Mouse (Mus musculus) embryo, embryonic 11.5 days (tissue): Measurements from ENCODE around the gene Ubc.

ENCODE experiments used
- DNase-seq: peaks from one replicate; pipeline ENCODE4 v3.0.0-alpha.2; 2012; ENCODE audit warnings: low read depth, low spot score

The Ubc gene

DNA sequence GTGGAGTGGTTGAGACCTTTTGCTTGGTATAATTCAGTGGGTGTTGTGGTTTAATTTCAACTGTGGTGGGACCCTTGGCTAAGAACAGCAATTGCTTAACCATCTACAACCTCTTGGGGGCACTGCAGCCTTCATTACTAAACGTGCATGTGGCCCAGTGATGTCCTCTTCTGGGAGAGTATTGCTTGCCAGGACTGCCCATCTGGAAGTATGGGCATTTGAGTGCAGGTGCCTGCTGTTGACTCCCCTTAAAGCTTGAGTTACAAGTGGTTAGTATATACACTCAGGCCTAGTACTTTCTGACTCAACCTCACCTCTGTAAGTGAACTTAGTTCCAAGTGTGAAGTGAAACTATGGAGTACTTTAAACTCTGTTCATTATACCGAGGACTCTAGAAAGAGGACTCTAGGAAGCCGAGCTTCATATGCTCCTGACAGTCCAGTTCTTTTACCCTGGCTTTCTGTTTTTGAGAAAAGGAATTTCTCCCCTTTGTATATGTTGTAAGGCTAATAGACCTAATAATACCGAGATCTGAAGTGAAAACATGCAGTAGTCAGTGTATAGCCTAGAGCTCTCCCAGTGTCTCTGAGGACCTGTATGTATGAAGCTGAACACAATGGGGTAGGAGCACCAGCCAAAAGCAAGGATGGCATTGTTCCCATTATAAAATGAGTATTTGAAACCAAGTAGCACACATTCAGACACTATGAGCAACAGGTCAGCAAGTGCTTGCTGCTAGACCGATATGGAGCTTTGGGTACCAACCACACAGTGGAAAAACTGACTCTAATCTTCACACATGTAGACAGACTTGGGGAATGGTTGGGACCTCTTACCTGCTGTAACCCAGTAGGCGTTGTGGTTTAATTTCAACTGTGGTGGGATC is 7.1 kb downstream of the Ubc start:
- no peak for DNase-seq

DNA sequence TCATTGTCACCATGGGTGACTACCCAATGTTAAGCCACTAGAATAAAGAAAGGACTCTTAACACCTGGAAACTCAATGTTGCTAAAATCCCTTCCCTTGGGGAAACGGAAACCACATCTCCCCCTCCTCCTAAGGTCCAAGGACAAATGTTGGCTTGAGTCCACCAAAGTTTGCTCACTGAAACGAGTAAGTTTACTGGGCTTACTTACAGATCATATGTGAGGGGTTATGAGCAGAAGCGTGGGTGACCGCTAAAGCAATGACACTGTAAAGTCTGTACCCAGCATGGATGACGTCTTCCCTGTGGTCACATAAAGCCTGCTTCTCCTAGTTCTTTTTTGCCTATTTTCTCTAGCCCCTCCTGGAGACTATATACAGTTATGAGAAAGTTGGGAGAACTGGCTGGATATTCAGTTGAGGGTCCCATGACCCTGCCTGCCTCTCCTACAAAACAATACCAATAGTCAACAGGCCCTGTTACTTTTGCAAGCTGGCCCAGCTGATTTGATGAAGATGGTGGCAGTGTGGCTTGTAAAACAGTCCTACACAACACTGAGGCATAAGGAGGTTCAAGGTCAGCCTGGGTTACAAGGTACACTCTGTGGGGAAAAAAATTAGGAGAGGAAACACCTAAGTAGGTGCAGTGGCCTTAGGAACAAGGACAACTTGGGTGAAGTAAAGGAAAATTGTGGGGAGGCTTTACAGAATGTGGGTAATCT is 7.9 kb downstream of the Ubc start:
- no peak for DNase-seq

DNA sequence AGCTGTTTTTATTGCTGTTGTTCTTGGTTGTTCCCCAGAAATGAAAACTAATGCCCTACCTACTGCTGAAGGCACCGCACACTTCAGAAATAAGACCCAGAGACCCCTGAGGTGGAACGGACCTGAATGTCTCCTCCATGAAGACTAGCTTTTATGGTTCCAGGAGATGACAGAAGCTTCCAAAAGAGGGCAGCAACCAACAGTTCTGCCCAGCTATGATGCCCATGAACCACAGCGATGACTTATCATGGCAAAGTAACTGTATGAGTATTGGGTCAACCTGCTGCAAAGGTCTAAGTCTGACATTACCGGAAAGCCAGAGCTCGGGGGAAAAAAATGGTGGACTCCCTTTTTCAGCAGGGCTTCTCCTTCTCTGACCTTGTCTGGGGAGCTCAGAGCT is 11.1 kb downstream of the Ubc start:
- no peak for DNase-seq

GRCm38 (mm10) chr5:125377214-125377613 is 12.8 kb downstream of the Ubc start:
- DNase-seq: no peak

DNA sequence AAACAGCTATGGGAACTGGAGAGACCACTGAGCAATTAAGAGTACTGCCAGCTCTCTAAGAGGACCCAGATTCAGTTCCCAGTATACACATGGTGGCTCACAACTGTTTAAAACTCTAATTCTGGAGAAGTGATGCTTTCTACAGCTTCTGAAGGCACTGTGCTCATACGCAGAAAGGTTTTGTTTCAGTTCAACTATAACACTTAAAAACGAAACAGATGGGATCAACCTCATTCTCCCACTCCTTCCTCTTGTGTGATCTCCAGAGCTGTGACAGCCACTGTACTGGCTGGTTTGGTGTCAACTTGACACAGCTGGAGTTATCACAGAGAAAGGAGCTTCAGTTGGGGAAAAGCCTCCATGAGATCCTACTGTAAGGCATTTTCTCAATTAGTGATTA is 14.1 kb downstream of the Ubc start:
- DNase-seq: no peak

DNA sequence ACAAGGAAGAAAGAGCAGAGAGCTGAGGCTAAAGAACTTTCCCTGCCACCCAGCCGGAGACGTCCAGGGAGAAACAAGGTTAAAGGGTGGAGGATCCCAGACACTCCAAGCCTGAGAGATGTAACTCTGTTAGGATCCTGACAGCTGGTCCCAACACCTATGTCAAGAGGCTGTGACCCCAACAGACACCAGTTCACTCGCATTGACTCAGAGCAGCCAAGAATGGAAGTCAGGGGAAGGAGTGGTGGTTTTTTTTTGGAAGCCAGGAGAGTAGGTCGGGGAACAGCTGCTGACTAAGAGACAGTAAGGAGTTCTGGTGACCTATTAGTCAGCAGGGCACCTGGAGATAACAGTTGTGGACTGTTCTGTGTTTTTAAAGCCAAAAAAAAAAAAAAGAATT is 18.0 kb downstream of the Ubc start:
- no peak for DNase-seq

GRCm38 (mm10) chr5:125370950-125371693 is 18.9 kb downstream of the Ubc start:
- DNase-seq: no peak

DNA sequence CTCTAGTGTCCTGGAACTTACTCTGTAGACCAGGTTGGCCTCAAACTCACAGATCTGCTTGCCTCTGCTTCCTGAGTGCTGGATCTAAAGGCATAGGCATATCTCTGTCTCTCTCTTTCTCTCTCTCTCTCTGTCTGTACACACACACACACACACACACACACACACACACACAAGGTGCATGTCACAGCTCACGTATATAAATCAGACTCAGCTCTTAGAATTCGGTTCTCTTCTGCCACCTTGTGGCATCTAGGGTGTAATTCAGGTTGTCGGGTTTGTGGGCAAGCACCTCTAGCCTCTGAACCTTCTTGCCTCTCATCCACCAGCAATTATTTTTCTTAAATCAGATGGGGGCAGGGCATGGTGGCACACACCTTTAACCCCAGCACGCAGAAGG is 21.4 kb downstream of the Ubc start:
- peak; percentile 56 for DNase-seq

GRCm38 (mm10) chr5:125368156-125368555 is 21.8 kb downstream of the Ubc start:
- DNase-seq: no peak

DNA sequence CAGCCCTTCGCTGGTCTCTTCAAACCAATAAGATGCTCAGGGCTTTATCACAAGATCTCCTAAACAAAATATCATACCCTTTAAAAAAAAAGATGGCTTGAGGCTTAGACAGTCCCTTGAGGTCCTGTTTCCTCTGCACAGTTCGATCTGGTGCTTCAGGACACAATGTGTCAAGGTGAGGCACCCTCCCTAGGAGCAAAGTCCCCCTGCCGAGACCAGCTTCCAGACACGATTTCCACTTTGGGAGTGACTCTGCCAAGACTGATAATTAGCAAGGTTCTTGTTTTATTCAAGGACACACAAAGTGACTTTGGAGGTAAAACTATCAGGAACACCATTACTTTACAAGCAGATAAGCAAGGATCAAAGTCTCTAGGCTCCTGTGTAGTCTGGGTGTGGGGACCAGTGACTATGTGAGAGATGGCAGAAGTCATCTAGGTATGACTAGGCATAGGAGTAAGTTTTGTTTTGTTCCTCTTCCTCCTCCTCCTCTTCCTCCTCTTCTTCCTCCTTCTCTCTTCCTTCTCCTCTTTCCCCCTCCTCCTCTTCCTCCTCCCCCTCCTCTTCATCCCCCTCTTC is 25.1 kb downstream of the Ubc start:
- DNase-seq: no peak

GRCm38 (mm10) chr5:125363894-125364293 is 26.1 kb downstream of the Ubc start:
- no peak for DNase-seq

DNA sequence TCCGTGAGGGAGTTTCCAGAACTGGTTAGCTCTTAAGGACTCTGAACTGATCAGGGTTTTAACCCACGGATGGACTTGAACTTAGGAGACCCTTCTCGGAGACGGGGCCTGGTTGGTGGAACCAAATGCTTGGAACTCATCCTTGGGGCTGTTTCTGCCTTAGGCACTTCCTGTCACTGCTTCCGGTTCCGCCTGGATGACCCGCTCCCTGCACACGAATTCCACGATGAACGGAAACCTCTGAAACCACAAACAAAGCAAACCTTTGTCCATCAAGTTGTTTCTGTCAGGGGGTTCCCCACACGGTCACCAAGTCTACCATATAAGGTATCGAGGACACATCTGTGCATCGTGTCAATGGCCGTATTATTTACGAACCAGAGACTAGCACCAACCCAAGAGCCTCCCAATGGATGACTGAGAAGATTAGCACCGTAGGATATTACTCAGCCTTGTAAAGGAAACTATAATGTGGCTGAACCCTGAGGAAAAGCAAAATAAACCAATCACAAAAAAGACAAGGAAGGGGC is 29.0 kb downstream of the Ubc start:
- no peak for DNase-seq

GRCm38 (mm10) chr5:125360566-125360965 is 29.4 kb downstream of the Ubc start:
- DNase-seq: no peak

- no peak for DNase-seq
These were observed 31.8 kb downstream of the Ubc start for GRCm38 (mm10) chr5:125358270-125358608.

GRCm38 (mm10) chr5:125357543-125358269 is 32.3 kb downstream of the Ubc start:
- no peak for DNase-seq

- no peak for DNase-seq
These were observed 34.4 kb downstream of the Ubc start for GRCm38 (mm10) chr5:125355650-125356049.

DNA sequence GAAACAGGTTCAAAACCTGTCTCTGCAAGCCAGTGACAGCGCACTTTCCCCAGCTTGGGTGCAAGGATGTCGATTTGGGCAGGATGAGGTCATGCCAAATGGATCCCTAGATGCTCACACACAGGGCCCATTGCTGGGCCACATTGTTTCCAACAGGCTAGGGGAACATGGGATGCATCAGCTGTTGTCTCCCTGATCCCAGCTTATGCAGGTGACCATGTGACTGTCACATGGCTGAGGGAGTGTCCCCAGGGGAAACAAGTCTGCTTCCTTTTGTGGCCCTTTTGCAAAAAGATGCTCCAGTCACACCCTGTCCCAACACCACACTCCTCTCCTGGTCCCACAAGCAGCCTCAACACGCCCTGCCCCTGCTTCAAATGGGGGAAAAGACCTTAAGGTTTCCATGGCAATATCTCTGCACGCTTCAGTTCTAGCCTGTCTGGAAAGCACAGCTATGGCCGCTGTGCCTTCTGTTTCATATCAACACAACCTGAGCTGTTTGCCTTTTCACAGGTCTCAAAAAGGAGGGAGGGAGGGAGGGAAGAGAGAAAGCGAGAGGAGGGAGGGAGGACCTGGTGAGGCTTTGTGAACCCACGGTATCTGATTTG is 35.0 kb downstream of the Ubc start:
- DNase-seq: no peak

DNA sequence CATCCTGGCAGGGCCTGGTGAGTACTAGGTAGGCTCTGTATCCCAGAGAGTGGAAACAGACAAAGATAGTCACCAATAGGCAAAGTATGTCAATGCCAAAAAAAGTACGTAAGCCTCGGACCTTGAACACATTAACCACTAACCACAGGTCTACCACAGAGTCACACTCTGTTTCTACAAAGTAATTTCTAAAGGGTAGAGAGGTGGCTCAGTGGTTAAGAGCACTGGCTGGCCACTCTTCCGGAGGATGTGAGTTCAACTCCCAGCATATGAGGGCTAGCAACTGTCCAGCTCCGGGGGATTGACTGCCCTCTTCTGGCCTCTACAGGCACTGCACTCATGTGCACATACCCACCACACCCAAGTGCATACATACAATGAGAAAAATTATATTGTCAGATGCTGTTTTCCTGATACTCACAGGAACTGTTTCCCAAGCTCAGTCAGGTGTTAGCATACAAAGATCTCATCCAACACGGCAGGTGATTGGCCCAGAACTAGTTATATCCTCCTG is 37.2 kb downstream of the Ubc start:
- DNase-seq: no peak

DNA sequence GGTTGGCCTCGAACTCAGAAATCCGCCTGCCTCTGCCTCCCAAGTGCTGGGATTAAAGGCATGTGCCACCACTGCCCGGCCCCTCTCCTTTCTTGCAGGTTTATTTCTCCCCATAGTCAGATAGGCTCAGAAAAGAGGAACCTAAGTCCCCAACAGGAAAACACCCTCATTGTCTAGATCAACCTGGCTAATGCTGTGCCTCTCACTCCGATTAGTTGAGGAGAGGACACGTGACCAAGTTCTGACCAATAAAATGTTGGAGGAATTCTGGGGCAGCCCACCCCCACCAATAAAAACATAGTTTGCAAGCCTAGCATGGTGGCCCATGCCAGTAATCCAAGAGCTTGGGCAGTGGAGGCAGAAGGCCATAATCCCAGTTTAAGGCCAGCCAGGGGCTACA is 38.1 kb downstream of the Ubc start:
- no peak for DNase-seq

GRCm38 (mm10) chr5:125351057-125351456 is 38.9 kb downstream of the Ubc start:
- no peak for DNase-seq

DNA sequence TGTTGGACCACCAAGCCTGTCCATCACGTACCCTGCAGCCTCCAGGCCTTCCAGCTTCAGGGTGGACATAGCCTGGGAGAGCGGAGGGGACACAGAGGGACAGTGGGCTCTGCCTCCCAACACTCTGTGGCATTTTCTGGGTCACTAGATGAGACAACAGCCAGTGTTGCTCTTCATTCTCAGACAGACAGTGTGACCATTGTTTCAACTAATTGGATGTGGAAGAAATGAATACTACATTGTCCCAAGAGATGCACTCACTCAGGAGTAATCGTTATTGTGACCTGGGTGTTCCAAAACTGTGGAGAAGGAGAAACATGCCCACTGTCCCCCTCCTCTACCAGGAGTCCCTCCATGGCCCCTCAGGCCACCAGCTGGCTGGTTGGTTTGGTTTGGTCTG is 40.6 kb downstream of the Ubc start:
- no peak for DNase-seq
